Mouse (Mus musculus): ENCODE data around the gene Slc22a17. TPM values are rescaled to one million over a fixed set of nuclear protein-coding genes. Genes with fewer than 3 reads are reported as not detected.
A peak's percentile ranks its signal among the peaks of the same experiment; 100 is the strongest.
"Not testable (repeated sequence)": the region's sequence is repeated elsewhere in the genome, so short reads cannot be mapped to it uniquely, and the experiment has no call there.

The Slc22a17 gene
- polyA plus RNA-seq, 1 experiment from 2014 or later = 45.5 TPM

GRCm38 (mm10) chr14:54950493-54950892, 37.6 kb upstream of the Slc22a17 start:
- H3K36me3 ChIP-seq = no peaks in the 10 kb centered on the region
- H3K4me1 ChIP-seq = no peaks in the 10 kb centered on the region
- H3K9me3 ChIP-seq = no peaks in the 10 kb centered on the region
- WGBS = 58% methylated on average over 12 of the region's 12 CpGs
- H3K4me3 ChIP-seq (replicated peaks) = no peak overlapping the region
- no peaks in the 10 kb centered on the region for H3K27me3 ChIP-seq (replicated peaks)
- no peak overlapping the region for H3K27ac ChIP-seq
- ATAC-seq (ENCODE audit: insufficient read depth, low FRiP score, low read depth) = no peak
- H3K4me2 ChIP-seq = no peak overlapping the region
- no peak overlapping the region for H3K9ac ChIP-seq

- Histone ChIP-seq H3K4me2 (no peak overlapping the region), H3K36me3 (no peaks in the 10 kb centered on the region), H3K27ac (no peak overlapping the region), H3K9me3 (no peaks in the 10 kb centered on the region), H3K4me3 (replicated peaks) (no peak overlapping the region), H3K9ac (no peak overlapping the region), H3K4me1 (no peaks in the 10 kb centered on the region), H3K27me3 (replicated peaks) (no peaks in the 10 kb centered on the region)
- ATAC-seq (ENCODE audit: insufficient read depth, low FRiP score, low read depth) = no peak
- WGBS = 80% methylated on average over 9 of the region's 9 CpGs
Observed at GRCm38 (mm10) chr14:54948781-54949180, 35.8 kb upstream of the Slc22a17 start.

DNA sequence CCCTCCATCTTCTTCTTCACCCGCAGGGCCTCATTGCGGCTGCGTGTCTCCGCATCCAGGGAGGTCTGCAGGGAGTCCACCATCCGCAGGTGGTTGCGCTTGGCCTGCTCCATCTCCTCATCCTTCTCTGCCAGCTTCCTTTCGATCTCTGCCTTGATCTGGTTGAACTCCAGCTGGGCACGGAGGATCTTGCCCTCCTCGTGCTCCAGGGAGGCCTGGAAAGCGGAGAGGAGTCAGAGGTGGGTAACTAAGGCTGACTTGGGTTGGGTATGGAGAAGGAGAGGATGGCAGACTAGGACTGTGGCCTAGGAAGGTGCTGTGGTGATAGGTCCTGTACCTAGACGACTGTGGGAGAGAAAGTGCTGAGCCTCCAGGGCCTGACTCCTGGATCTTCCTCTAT, 34.1 kb upstream of the Slc22a17 start:
- H3K4me3 ChIP-seq (replicated peaks); H3K4me2 ChIP-seq; H3K27ac ChIP-seq; H3K4me1 ChIP-seq; H3K36me3 ChIP-seq; H3K9ac ChIP-seq; H3K27me3 ChIP-seq (replicated peaks); ATAC-seq (ENCODE audit: insufficient read depth, low FRiP score, low read depth); H3K9me3 ChIP-seq: not testable (repeated sequence)
- 85% methylated on average over 11 of the region's 11 CpGs for WGBS

GRCm38 (mm10) chr14:54945975-54946704, 33.2 kb upstream of the Slc22a17 start:
- Histone ChIP-seq H3K4me2 (no peak overlapping the region), H3K27me3 (replicated peaks) (no peaks in the 10 kb centered on the region), H3K9ac (no peak overlapping the region), H3K4me3 (replicated peaks) (no peak overlapping the region), H3K9me3 (no peaks in the 10 kb centered on the region), H3K4me1 (no peaks in the 10 kb centered on the region), H3K27ac (no peak overlapping the region), H3K36me3 (no peaks in the 10 kb centered on the region)
- WGBS = 76% methylated on average over 19 of the region's 19 CpGs
- no peak for ATAC-seq (ENCODE audit: insufficient read depth, low FRiP score, low read depth)

DNA sequence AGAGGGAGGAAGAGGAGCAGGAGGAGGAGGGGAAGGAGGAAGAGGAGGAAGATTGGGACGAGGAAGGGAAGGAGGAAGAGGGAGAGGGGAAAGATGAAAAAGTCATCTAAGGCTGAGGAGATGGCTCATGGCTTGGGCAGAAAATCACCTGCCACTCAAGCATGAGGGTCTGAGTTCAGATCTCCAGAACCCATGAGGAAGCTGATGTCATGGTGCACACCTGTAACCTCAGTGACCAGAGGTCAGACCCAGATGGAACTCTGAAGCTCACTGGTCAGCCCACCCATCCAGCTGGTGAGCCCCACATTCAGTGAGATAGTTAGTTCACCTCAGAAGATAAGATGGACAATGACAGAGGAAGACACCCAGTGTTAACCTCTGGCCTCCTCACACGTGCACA, 32.0 kb upstream of the Slc22a17 start:
- WGBS = 58% methylated on average over 2 of the region's 2 CpGs

GRCm38 (mm10) chr14:54943971-54944370, 31.0 kb upstream of the Slc22a17 start:
- WGBS = 92% methylated on average over 7 of the region's 7 CpGs
- Histone ChIP-seq H3K36me3 (no peaks in the 10 kb centered on the region), H3K27me3 (replicated peaks) (no peaks in the 10 kb centered on the region), H3K4me2 (no peak overlapping the region), H3K9me3 (no peaks in the 10 kb centered on the region), H3K9ac (no peak overlapping the region), H3K27ac (no peak overlapping the region), H3K4me3 (replicated peaks) (no peak overlapping the region), H3K4me1 (no peaks in the 10 kb centered on the region)
- ATAC-seq (ENCODE audit: insufficient read depth, low FRiP score, low read depth) = no peak

More for the DNA sequence above, 32.0 kb upstream of the Slc22a17 start:
- Histone ChIP-seq H3K9ac (no peak overlapping the region), H3K27ac (no peak overlapping the region), H3K27me3 (replicated peaks) (no peaks in the 10 kb centered on the region), H3K9me3 (no peaks in the 10 kb centered on the region), H3K4me2 (no peak overlapping the region), H3K4me1 (no peaks in the 10 kb centered on the region), H3K4me3 (replicated peaks) (no peak overlapping the region), H3K36me3 (no peaks in the 10 kb centered on the region)
- ATAC-seq (ENCODE audit: insufficient read depth, low FRiP score, low read depth) = no peak

DNA sequence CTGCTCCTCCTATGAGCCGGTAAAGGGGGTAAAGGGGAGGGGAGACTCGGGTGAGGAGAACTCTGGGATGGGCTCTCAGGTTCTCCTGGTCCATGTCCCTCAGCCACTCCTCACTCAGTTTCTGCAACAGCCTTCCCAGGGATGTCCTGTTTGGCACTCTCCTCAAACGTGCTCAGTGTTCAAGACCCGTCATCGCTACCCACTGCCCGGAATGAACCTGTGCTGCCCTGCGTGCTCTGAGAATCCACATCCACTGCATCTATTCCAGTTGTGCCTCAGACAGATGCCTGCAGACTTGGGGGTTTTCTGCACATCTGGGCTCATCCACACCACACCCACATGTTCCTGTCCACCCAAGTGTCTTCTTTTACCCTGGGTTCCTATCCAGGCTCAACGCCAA, 29.5 kb upstream of the Slc22a17 start:
- no peaks in the 10 kb centered on the region for H3K4me1 ChIP-seq

DNA sequence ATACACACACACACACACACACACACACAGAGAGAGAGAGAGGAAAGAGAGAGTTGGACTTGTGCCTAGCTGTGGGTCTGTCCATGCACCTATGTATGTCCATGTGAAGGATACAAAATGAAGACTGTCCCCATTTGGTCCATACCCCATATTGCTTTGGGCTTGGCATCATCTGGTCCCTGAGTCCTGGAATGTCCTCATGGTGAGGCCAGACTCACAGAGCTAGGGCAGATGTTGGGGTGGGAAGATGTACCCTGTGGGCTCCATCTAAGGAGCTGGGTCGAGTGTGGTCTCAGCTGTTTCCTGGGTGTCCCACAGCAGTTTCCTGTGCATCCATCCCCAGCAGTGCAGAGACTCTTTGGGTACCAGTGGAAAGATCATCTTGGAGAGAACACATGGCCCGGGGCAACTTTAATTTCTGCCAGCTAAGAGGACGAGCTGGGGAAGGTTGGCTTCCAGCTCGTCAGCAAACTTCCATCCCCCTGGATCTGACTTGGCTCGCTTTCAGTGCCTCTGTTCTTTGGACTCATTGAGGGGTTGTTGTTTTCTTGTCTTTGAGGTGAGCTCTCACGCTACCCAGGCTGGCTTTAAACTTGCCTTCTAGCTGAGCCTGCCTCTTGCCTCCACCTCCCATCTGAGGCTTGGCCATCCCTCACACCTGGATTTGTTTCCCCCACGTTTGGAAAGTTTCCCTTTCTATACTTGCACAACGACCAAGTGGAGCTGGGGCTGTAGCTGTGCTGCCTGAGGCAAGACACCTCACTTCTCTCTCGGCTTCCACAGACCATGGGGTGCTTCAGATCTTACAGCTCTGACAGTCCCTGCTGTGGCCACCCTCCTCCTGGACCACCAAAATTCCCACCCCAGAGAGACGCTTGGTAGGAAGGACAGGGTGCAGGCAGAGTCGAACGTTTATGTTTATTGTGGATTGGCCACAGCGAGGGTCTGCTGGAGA, 28.4 kb upstream of the Slc22a17 start:
- no peaks in the 10 kb centered on the region for H3K4me1 ChIP-seq
- H3K27ac ChIP-seq = no peak overlapping the region
- H3K27me3 ChIP-seq (replicated peaks) = no peaks in the 10 kb centered on the region
- H3K4me2 ChIP-seq = no peak overlapping the region
- no peak for ATAC-seq (ENCODE audit: insufficient read depth, low FRiP score, low read depth)
- 56% methylated on average over 13 of the region's 13 CpGs for WGBS
- H3K4me3 ChIP-seq (replicated peaks) = no peak overlapping the region
- H3K9me3 ChIP-seq = no peaks in the 10 kb centered on the region
- H3K9ac ChIP-seq = no peak overlapping the region
- no peaks in the 10 kb centered on the region for H3K36me3 ChIP-seq

More for the DNA sequence above, 29.5 kb upstream of the Slc22a17 start:
- H3K9me3 ChIP-seq = no peaks in the 10 kb centered on the region
- no peak overlapping the region for H3K9ac ChIP-seq
- H3K36me3 ChIP-seq = no peaks in the 10 kb centered on the region
- H3K4me3 ChIP-seq (replicated peaks) = no peak overlapping the region
- H3K27ac ChIP-seq = no peak overlapping the region
- 87% methylated on average over 8 of the region's 8 CpGs for WGBS
- no peak for ATAC-seq (ENCODE audit: insufficient read depth, low FRiP score, low read depth)
- no peaks in the 10 kb centered on the region for H3K27me3 ChIP-seq (replicated peaks)
- H3K4me2 ChIP-seq = no peak overlapping the region

GRCm38 (mm10) chr14:54940176-54940530, 27.2 kb upstream of the Slc22a17 start:
- H3K4me2 ChIP-seq = no peak overlapping the region
- H3K36me3 ChIP-seq = no peaks in the 10 kb centered on the region
- H3K9ac ChIP-seq = no peak overlapping the region
- WGBS = 80% methylated on average over 3 of the region's 3 CpGs
- no peak for ATAC-seq (ENCODE audit: insufficient read depth, low FRiP score, low read depth)
- no peak overlapping the region for H3K27ac ChIP-seq
- no peaks in the 10 kb centered on the region for H3K27me3 ChIP-seq (replicated peaks)
- 0 out of 2 replicates have a peak, but pooled peaks cover 3% of the 10 kb centered on the region for H3K4me1 ChIP-seq
- H3K9me3 ChIP-seq = no peaks in the 10 kb centered on the region
- H3K4me3 ChIP-seq (replicated peaks) = no peak overlapping the region

- H3K4me1 ChIP-seq = 0 out of 2 replicates have a peak, but pooled peaks cover 3% of the 10 kb centered on the region
- peak; percentile 56; the same call in 1 of the 2 replicates for ATAC-seq (ENCODE audit: insufficient read depth, low FRiP score, low read depth)
- H3K9me3 ChIP-seq = no peaks in the 10 kb centered on the region
- H3K9ac ChIP-seq = no peak overlapping the region
- no peak overlapping the region for H3K4me3 ChIP-seq (replicated peaks)
- H3K27me3 ChIP-seq (replicated peaks) = no peaks in the 10 kb centered on the region
- H3K36me3 ChIP-seq = no peaks in the 10 kb centered on the region
- no peak overlapping the region for H3K4me2 ChIP-seq
- H3K27ac ChIP-seq = no peak overlapping the region
- WGBS = 53% methylated on average over 12 of the region's 12 CpGs
Observed at GRCm38 (mm10) chr14:54939434-54940175, 26.7 kb upstream of the Slc22a17 start.

DNA sequence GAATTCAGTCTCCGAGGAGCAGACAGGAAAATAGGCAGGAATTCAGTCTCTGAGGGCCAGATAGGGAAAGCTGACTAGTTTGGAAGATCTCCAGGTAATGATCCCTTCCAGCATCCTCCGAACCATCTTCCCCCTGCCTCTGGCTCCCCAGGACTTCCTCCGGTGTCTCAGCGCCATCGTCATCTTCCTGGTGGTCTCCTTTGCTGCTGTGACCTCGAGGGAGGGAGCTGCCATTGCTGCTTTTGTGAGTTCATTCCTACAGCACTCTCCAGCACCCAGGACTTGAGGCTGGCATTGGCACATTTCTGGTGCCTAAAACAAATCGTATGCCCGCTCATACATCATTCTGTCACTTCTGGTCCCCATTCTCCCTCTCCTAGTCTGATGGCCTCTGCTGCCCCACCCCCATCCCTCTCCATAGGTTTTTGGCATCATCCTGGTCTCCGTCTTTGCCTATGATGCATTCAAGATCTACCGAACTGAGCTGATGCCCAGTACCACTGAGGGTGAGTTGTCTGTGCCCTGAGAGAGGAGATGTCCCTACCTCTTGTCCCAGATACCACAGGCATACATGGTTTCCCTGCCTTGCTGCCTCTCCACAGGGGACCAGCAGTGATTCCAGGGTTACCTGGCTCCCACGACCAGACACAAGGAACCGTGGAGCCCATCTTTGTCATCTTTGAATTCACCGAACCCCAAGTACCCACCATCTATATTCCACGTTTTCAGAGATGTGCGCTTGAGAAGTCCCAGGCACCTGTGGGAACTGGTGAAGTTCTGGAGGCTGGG, 25.7 kb upstream of the Slc22a17 start:
- Histone ChIP-seq H3K9ac (no peak overlapping the region), H3K27ac (no peak overlapping the region), H3K27me3 (replicated peaks) (no peaks in the 10 kb centered on the region), H3K36me3 (no peaks in the 10 kb centered on the region), H3K4me3 (replicated peaks) (no peak overlapping the region), H3K9me3 (no peaks in the 10 kb centered on the region), H3K4me2 (no peak overlapping the region), H3K4me1 (0 out of 2 replicates have a peak, but pooled peaks cover 3% of the 10 kb centered on the region)
- 77% methylated on average over 15 of the region's 15 CpGs for WGBS
- ATAC-seq (ENCODE audit: insufficient read depth, low FRiP score, low read depth) = no peak
